ENCODE assay signal across 8 mouse cellular contexts in genomic region chr15:83471476-83471875, GRCm38 (mm10). TPM values are rescaled to one million over a fixed set of nuclear protein-coding genes. Genes with fewer than 3 reads are reported as not detected.
DNase-seq lines count a peak whose midpoint lies in the region; ATAC-seq lines count a peak whose summit lies in the region.

No protein-coding gene starts in this region.

- peaks cover 33% of the 10 kb centered on the region for H3K4me1 ChIP-seq in kidney, embryonic 15.5 days

- H3K9me3 ChIP-seq in kidney, embryonic 15.5 days (replicated peaks): no peaks in the 10 kb centered on the region

- peak; percentile 12 to 22 for DNase-seq in cerebellum, postnatal 25 days
- no peak for DNase-seq in cerebellum, adult 9-11 months
- peak; percentile 31 for DNase-seq in urinary bladder, postnatal 14 days (ENCODE audit: low spot score)
- DNase-seq in urinary bladder, postnatal 25 days (ENCODE audit: low spot score): no peak
- no peak for DNase-seq in left cerebral cortex, adult 11 months (ENCODE audit: low spot score)
- DNase-seq in embryo, embryonic 11 days: no peak
- DNase-seq in layer of hippocampus, adult 8-10 months (ENCODE audit: low spot score in 2 of 2): no peak

- H3K27ac ChIP-seq in kidney, embryonic 15.5 days: peak overlapping the region; percentile 7; the same call in 1 of the 2 replicates

- ATAC-seq in kidney, embryonic 15.5 days (replicated peaks; ENCODE audit: low FRiP score): 0 out of 2 replicates have a peak, but pooled peaks have one; percentile 32

- H3K9ac ChIP-seq in kidney, embryonic 15.5 days: no peak overlapping the region

- no peak overlapping the region for H3K4me3 ChIP-seq in kidney, embryonic 15.5 days (replicated peaks)

- H3K27me3 ChIP-seq in kidney, embryonic 15.5 days: no peaks in the 10 kb centered on the region

- whole genome bisulfite sequencing in kidney, embryonic 15.5 days: 42% methylated on average over 7 of the region's 7 CpGs

- H3K36me3 ChIP-seq in kidney, embryonic 15.5 days: no peaks in the 10 kb centered on the region

- no peak overlapping the region for H3K4me2 ChIP-seq in kidney, embryonic 15.5 days

RNA-seq across cellular contexts. Expression of gene Pacsin2, which starts 7.1 kb away (rescaled TPM):
- polyA plus RNA-seq in kidney, embryonic 15.5 days (2015; fragmentation: Nextera tagmentation; extraction: Ambion mirVana): 74.6 and 76.4 TPM in 2 replicates
- 100 to 1,000 TPM in 3 of 4 experiments, 10 to 100 TPM in 1; 95.2 to 112 (median 106) TPM for total RNA-seq in layer of hippocampus, adult 8-10 months (2022)

RNA-seq across cellular contexts. Expression of gene Ttll1, which starts 39.2 kb away (rescaled TPM):
- polyA plus RNA-seq in kidney, embryonic 15.5 days (2015; fragmentation: Nextera tagmentation; extraction: Ambion mirVana): 25.3 and 28.7 TPM in 2 replicates
- total RNA-seq in layer of hippocampus, adult 8-10 months (2022): 10 to 100 TPM; 32.0 to 40.0 (median 36.2) TPM

RNA-seq across cellular contexts. Expression of gene Bik, which starts 55.2 kb away (rescaled TPM):
- polyA plus RNA-seq in kidney, embryonic 15.5 days (2015; fragmentation: Nextera tagmentation; extraction: Ambion mirVana): 10.6 and 11.0 TPM in 2 replicates
- under 1 TPM in 3 of 4 experiments, not detected in 1; 0.40 to 0.66 (median 0.47) TPM for total RNA-seq in layer of hippocampus, adult 8-10 months (2022)

Comparison
In these comparisons a context has a peak if more than half of its experiments do, and no peak if none do; other contexts are left out.
1. DNase-seq: peak in cerebellum, postnatal 25 days (2 of 2) and urinary bladder, postnatal 14 days (single experiment); none in cerebellum, adult 9-11 months (single experiment), urinary bladder, postnatal 25 days (single experiment), left cerebral cortex, adult 11 months (single experiment), embryo, embryonic 11 days (single experiment) and layer of hippocampus, adult 8-10 months (0 of 2).